Mouse (Mus musculus) limb, embryonic 11.5 days (tissue): ENCODE measurements around the gene Csf2ra. TPM values are rescaled to one million over a fixed set of nuclear protein-coding genes. Genes with fewer than 3 reads are reported as not detected.
A peak's percentile ranks its signal among the peaks of the same experiment; 100 is the strongest.
"Not testable (repeated sequence)": the region's sequence is repeated elsewhere in the genome, so short reads cannot be mapped to it uniquely, and the experiment has no call there.

Experiments
- ATAC-seq: fragments of 200-750 bp; cut with Nextera tagmentation; 2 replicates; pipeline ENCODE4 v1.8.0; 2017; ENCODE audit warnings: low read depth; ENCODE audit not compliant: insufficient number of reproducible peaks, low FRiP score, low TSS enrichment
- DNase-seq: peaks from one replicate; pipeline ENCODE4 v3.0.0-alpha.2; 2015; ENCODE audit warnings: low spot score
- H3K27ac ChIP-seq: fragments of 300-500 bp; sonication (generic); replicated peaks from 2 replicates; pipeline ENCODE4 v1.5.1; 2014; ENCODE audit warnings: low read depth, mild to moderate bottlenecking, low read length
- H3K27me3 ChIP-seq: fragments of 300-500 bp; sonication (generic); 2 replicates; pipeline ENCODE4 v1.6.1; 2014; ENCODE audit warnings: mild to moderate bottlenecking, low read length, mixed read lengths; ENCODE audit not compliant: control insufficient read depth, insufficient read depth
- H3K36me3 ChIP-seq: fragments of 300-500 bp; sonication (generic); 2 replicates; pipeline ENCODE4 v1.6.1; 2014; ENCODE audit warnings: mild to moderate bottlenecking, low read length, moderate library complexity, mixed read lengths; ENCODE audit not compliant: control insufficient read depth, insufficient read depth
- H3K4me1 ChIP-seq: fragments of 300-500 bp; sonication (generic); 2 replicates; pipeline ENCODE4 v1.6.1; 2014; ENCODE audit warnings: low read length, mixed read lengths; ENCODE audit not compliant: control insufficient read depth, insufficient read depth
- H3K4me2 ChIP-seq: fragments of 300-500 bp; sonication (generic); 2 replicates; pipeline ENCODE4 v1.6.1; 2014; ENCODE audit warnings: low read depth, mild to moderate bottlenecking, moderate library complexity; ENCODE audit not compliant: severe bottlenecking
- H3K4me3 ChIP-seq: fragments of 300-500 bp; sonication (generic); 2 replicates; pipeline ENCODE4 v1.5.1; 2014; ENCODE audit warnings: low read depth, low read length
- H3K9ac ChIP-seq: fragments of 300-500 bp; sonication (generic); 2 replicates; pipeline ENCODE4 v1.6.1; 2014; ENCODE audit warnings: mild to moderate bottlenecking, low read length
- H3K9me3 ChIP-seq: fragments of 300-500 bp; sonication (generic); 2 replicates; pipeline ENCODE4 v1.6.1; 2016; ENCODE audit warnings: low read length; ENCODE audit not compliant: control insufficient read depth
- WGBS: fragments of 180-500 bp; shearing (Covaris S2); extraction: QIAGEN DNeasy Blood & Tissue Kit; methylation state at CpG from one replicate; pipeline ENCODE4 v1.1.7; 2014; 5-methylcytosine and 5-hydroxymethylcytosine counted together
- polyA plus RNA-seq: library from polyadenylated mRNA; unstranded; fragments of >200 nt; fragmentation: Nextera tagmentation; extraction: Ambion mirVana; gene quantifications from 2 replicates; pipeline ENCODE4 v1.2.1, GENCODE M21; 2014

The Csf2ra gene
- polyA plus RNA-seq, 1 experiment from 2014 or later = 15.1 TPM

GRCm38 (mm10) chr19:61264227-61264626, 36.0 kb upstream of the Csf2ra start:
- Histone ChIP-seq H3K4me1 (no peaks in the 10 kb centered on the region), H3K9ac (no peak overlapping the region), H3K4me3 (no peak overlapping the region), H3K4me2 (no peak overlapping the region), H3K9me3 (no peaks in the 10 kb centered on the region), H3K36me3 (no peaks in the 10 kb centered on the region), H3K27ac (no peak overlapping the region), H3K27me3 (no peaks in the 10 kb centered on the region)
- WGBS = 57% methylated on average over 1 of the region's 1 CpGs
- DNase-seq (peak; percentile 59), ATAC-seq (no peak)

- H3K36me3 ChIP-seq = no peaks in the 10 kb centered on the region
- ATAC-seq (no peak; the same call in 1 of the 2 replicates), DNase-seq (no peak)
- H3K9me3 ChIP-seq = no peaks in the 10 kb centered on the region
- WGBS = 100% methylated on average over 1 of the region's 1 CpGs
- no peak overlapping the region for H3K4me2 ChIP-seq
- H3K4me3 ChIP-seq = no peak overlapping the region
- no peak overlapping the region for H3K9ac ChIP-seq
- H3K27ac ChIP-seq = no peak overlapping the region
- no peaks in the 10 kb centered on the region for H3K4me1 ChIP-seq
- no peaks in the 10 kb centered on the region for H3K27me3 ChIP-seq
Measured at GRCm38 (mm10) chr19:61261241-61261640, 33.0 kb upstream of the Csf2ra start.

GRCm38 (mm10) chr19:61257733-61258132, 29.5 kb upstream of the Csf2ra start:
- ATAC-seq = no peak
- no peak overlapping the region for H3K4me3 ChIP-seq
- H3K27ac ChIP-seq = no peak overlapping the region
- H3K4me2 ChIP-seq = no peak overlapping the region
- H3K9ac ChIP-seq = no peak overlapping the region
- H3K4me1 ChIP-seq = no peaks in the 10 kb centered on the region
- no peaks in the 10 kb centered on the region for H3K27me3 ChIP-seq
- no peak for DNase-seq
- 93% methylated on average over 18 of the region's 18 CpGs for WGBS
- no peaks in the 10 kb centered on the region for H3K9me3 ChIP-seq
- H3K36me3 ChIP-seq = no peaks in the 10 kb centered on the region

- no peak overlapping the region for H3K9ac ChIP-seq
- H3K4me1 ChIP-seq = no peaks in the 10 kb centered on the region
- DNase-seq (no peak), ATAC-seq (no peak)
- H3K36me3 ChIP-seq = no peaks in the 10 kb centered on the region
- H3K4me3 ChIP-seq = no peak overlapping the region
- H3K27me3 ChIP-seq = no peaks in the 10 kb centered on the region
- H3K9me3 ChIP-seq = no peaks in the 10 kb centered on the region
- WGBS = 90% methylated on average over 7 of the region's 7 CpGs
- no peak overlapping the region for H3K4me2 ChIP-seq
- H3K27ac ChIP-seq = no peak overlapping the region
Measured at GRCm38 (mm10) chr19:61256166-61256887, 28.1 kb upstream of the Csf2ra start.

- not testable (repeated sequence) for H3K9me3 ChIP-seq, ATAC-seq, H3K4me1 ChIP-seq, H3K27me3 ChIP-seq, H3K9ac ChIP-seq, H3K27ac ChIP-seq, DNase-seq, H3K4me2 ChIP-seq, H3K36me3 ChIP-seq, H3K4me3 ChIP-seq
- 72% methylated on average over 4 of the region's 4 CpGs for whole genome bisulfite sequencing
Measured at GRCm38 (mm10) chr19:61247334-61247733, 19.1 kb upstream of the Csf2ra start.

- H3K4me1 ChIP-seq = no peaks in the 10 kb centered on the region
- no peak for DNase-seq
- no peaks in the 10 kb centered on the region for H3K36me3 ChIP-seq
- ATAC-seq = no peak
- no peaks in the 10 kb centered on the region for H3K9me3 ChIP-seq
- H3K4me2 ChIP-seq = no peak overlapping the region
- H3K27me3 ChIP-seq = no peaks in the 10 kb centered on the region
- 79% methylated on average over 5 of the region's 5 CpGs for WGBS
- H3K9ac ChIP-seq = no peak overlapping the region
- no peak overlapping the region for H3K4me3 ChIP-seq
- no peak overlapping the region for H3K27ac ChIP-seq
Measured at GRCm38 (mm10) chr19:61244721-61245436, 16.6 kb upstream of the Csf2ra start.

GRCm38 (mm10) chr19:61237967-61238366, 9.7 kb upstream of the Csf2ra start:
- Histone ChIP-seq H3K9ac (no peak overlapping the region), H3K4me3 (no peak overlapping the region), H3K4me2 (no peak overlapping the region), H3K27me3 (no peaks in the 10 kb centered on the region), H3K4me1 (no peaks in the 10 kb centered on the region), H3K36me3 (no peaks in the 10 kb centered on the region), H3K9me3 (no peaks in the 10 kb centered on the region), H3K27ac (no peak overlapping the region)
- ATAC-seq = no peak
- no peak for DNase-seq
- WGBS = 82% methylated on average over 2 of the region's 2 CpGs

GRCm38 (mm10) chr19:61234532-61234931, 6.3 kb upstream of the Csf2ra start:
- no peak for ATAC-seq
- H3K4me3 ChIP-seq = no peak overlapping the region
- 62% methylated on average over 5 of the region's 5 CpGs for WGBS

More at GRCm38 (mm10) chr19:61234532-61234931, 6.3 kb upstream of the Csf2ra start:
- Histone ChIP-seq H3K4me1 (no peaks in the 10 kb centered on the region), H3K36me3 (no peaks in the 10 kb centered on the region), H3K9me3 (no peaks in the 10 kb centered on the region), H3K9ac (no peak overlapping the region), H3K27ac (no peak overlapping the region), H3K27me3 (no peaks in the 10 kb centered on the region), H3K4me2 (no peak overlapping the region)
- no peak for DNase-seq
